Mouse (Mus musculus): Measurements from ENCODE around the gene Scly. TPM values are rescaled to one million over a fixed set of nuclear protein-coding genes. Genes with fewer than 3 reads are reported as not detected.

The Scly gene
- total RNA-seq, 1 experiment from 2014 or later: 22.1 TPM

Other genes starting within 250 kb of the Scly start
- gene Rbm44, start 153.2 kb upstream of the Scly start, total RNA-seq (2017): 5.6 and 10.2 TPM in 2 replicates
- gene Ramp1, start 118.5 kb upstream of the Scly start, total RNA-seq (2017): 138 and 151 TPM in 2 replicates
- 40.9 and 43.0 TPM in 2 replicates for gene Ube2f, start 48.0 kb upstream of the Scly start, total RNA-seq (2017)
- 0.15 and 0.19 TPM in 2 replicates for gene Espnl, start 23.7 kb downstream of the Scly start, total RNA-seq (2017)
- 0.69 TPM in 2 replicates for gene Klhl30, start 52.7 kb downstream of the Scly start, total RNA-seq (2017)
- gene Erfe, start 68.1 kb downstream of the Scly start, total RNA-seq (2017): 0.15 TPM in 1 of 2 replicates, not detected in the other
- gene Ilkap, start 100.5 kb downstream of the Scly start, total RNA-seq (2017): 127 and 144 TPM in 2 replicates
- 18.4 and 32.3 TPM in 2 replicates for gene Hes6, start 115.7 kb downstream of the Scly start, total RNA-seq (2017)
- gene Per2, start 161.0 kb downstream of the Scly start, total RNA-seq (2017): 5.9 and 6.7 TPM in 2 replicates
- 6.9 and 7.8 TPM in 2 replicates for gene Traf3ip1, start 196.3 kb downstream of the Scly start, total RNA-seq (2017)
- 8.2 and 11.5 TPM in 2 replicates for gene Asb1, start 242.2 kb downstream of the Scly start, total RNA-seq (2017)

Measured in hematopoietic stem cell, adult 5-6 weeks (primary cell).